Mouse (Mus musculus) A20 (cell line): ENCODE measurements around the gene Nodal.

ENCODE experiments used
- DNase-seq: peaks from one replicate; pipeline ENCODE4 v3.0.0-alpha.2; 2011; ENCODE audit warnings: low read depth, low spot score

Nodal gene

GRCm38 (mm10) chr10:61429043-61429442 lies 11.3 kb downstream of the Nodal start:
- DNase-seq = no peak

- DNase-seq = no peak
Measured at GRCm38 (mm10) chr10:61431375-61431774, 13.6 kb downstream of the Nodal start.

- no peak for DNase-seq
Measured at GRCm38 (mm10) chr10:61440202-61440800, 22.5 kb downstream of the Nodal start.

GRCm38 (mm10) chr10:61443456-61443855 lies 25.7 kb downstream of the Nodal start:
- DNase-seq = no peak

GRCm38 (mm10) chr10:61443876-61444275 lies 26.1 kb downstream of the Nodal start:
- DNase-seq = no peak

- DNase-seq = no peak
Measured at GRCm38 (mm10) chr10:61445016-61445415, 27.2 kb downstream of the Nodal start.

- no peak for DNase-seq
Measured at GRCm38 (mm10) chr10:61447581-61448353, 30.0 kb downstream of the Nodal start.

- no peak for DNase-seq
Measured at GRCm38 (mm10) chr10:61448834-61449233, 31.1 kb downstream of the Nodal start.

GRCm38 (mm10) chr10:61451463-61451930 lies 33.7 kb downstream of the Nodal start:
- peak; percentile 76 for DNase-seq

GRCm38 (mm10) chr10:61451931-61452617 lies 34.3 kb downstream of the Nodal start:
- DNase-seq = peak; percentile 62

- DNase-seq = peak; percentile 99
Measured at GRCm38 (mm10) chr10:61452645-61453044, 34.9 kb downstream of the Nodal start, which contains the start of gene Eif4ebp2. Gene Eif4ebp2 (minus strand): TSS chr10:61452661.

GRCm38 (mm10) chr10:61453171-61453570 lies 35.4 kb downstream of the Nodal start:
- peak; percentile 49 for DNase-seq

GRCm38 (mm10) chr10:61457182-61457581 lies 39.4 kb downstream of the Nodal start:
- no peak for DNase-seq

- no peak for DNase-seq
Measured at GRCm38 (mm10) chr10:61465009-61465408, 47.2 kb downstream of the Nodal start.

- DNase-seq = peak; percentile 75
Measured at GRCm38 (mm10) chr10:61466242-61466641, 48.5 kb downstream of the Nodal start.

GRCm38 (mm10) chr10:61466873-61467272 lies 49.1 kb downstream of the Nodal start:
- DNase-seq = peak; percentile 75

GRCm38 (mm10) chr10:61468900-61469299 lies 51.1 kb downstream of the Nodal start:
- DNase-seq = peak; percentile 56

- no peak for DNase-seq
Measured at GRCm38 (mm10) chr10:61473640-61474039, 55.9 kb downstream of the Nodal start.

GRCm38 (mm10) chr10:61474344-61474743 lies 56.6 kb downstream of the Nodal start:
- no peak for DNase-seq
